Mouse (Mus musculus): ENCODE results near the gene Rbbp4. TPM values are rescaled to one million over a fixed set of nuclear protein-coding genes. Genes with fewer than 3 reads are reported as not detected.
"Not testable (repeated sequence)": the region's sequence is repeated elsewhere in the genome, so short reads cannot be mapped to it uniquely, and the experiment has no call there.

Rbbp4 gene
- polyA plus RNA-seq, 1 experiment from 2014 or later: 470 TPM

DNA sequence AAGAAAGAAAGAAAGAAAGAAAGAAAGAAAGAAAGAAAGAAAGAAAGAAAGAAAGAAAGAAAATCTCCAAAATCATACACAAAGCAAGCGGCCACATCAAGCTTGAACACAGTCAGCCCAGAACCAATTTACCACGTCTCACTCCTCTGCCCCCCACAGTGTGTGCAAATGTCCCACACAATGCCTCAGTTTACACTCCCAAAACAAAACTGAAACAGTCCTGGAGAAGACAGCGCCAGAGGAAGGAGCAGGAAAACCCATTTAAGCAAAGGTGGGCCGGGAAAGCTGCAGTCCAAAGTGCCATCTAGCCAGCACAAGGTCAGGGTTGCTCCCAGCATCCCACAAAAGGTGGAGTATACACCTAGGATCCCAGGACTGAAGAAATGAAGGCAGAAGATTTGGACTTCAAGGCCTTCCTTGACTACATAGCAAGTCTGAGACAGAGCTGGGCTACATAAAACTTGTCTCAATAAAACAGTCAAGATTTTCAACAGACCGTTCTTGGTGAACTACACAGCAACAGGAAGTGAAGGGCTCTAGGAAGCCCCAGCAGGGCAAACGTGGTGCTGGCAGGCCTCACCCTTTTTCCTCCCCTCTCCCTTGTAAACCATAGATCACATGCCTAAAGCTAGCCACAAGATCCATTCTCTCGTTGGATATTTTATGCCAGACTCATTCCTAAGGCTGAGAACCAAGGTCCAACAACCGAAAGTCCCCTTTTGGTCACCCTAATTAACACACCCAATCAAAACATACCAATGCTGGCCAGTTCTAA is 38.2 kb upstream of the Rbbp4 start:
- 0 out of 2 replicates have a peak, but pooled peaks cover under 1% of the 10 kb centered on the region for H3K36me3 ChIP-seq
- 47% methylated on average over 8 of the region's 8 CpGs for WGBS
- H3K27ac ChIP-seq: no peak overlapping the region
- no peaks in the 10 kb centered on the region for H3K9me3 ChIP-seq
- no peak for DNase-seq (ENCODE audit: low spot score)
- H3K27me3 ChIP-seq (ENCODE audit: insufficient read depth, poor library complexity, severe bottlenecking): peaks cover 41% of the 10 kb centered on the region
- no peak overlapping the region for H3K4me3 ChIP-seq
- H3K4me1 ChIP-seq (replicated peaks): peaks cover 16% of the 10 kb centered on the region

DNA sequence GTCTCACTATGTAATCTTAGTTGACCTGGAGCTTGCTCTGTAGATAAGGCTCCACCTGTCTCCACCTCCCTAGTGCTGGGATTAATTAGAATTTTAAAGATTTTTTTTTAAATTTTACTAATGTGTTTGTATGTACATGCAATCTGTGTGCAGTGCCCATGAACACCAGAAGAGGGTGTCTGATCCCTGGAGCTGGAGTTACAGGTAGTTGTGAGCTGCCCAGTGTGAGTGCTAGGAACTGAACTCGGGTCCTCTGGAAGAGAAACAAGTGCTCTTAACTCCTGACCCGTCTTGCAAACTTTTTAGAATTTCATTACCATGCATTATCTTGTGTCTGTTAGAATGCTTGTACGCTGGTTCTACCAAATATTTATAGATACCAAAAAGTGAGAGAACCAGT is 36.2 kb upstream of the Rbbp4 start:
- H3K4me3 ChIP-seq: no peak overlapping the region
- WGBS: 93% methylated on average over 3 of the region's 3 CpGs
- no peak for DNase-seq (ENCODE audit: low spot score)
- H3K9me3 ChIP-seq: no peaks in the 10 kb centered on the region
- H3K27ac ChIP-seq: no peak overlapping the region
- H3K4me1 ChIP-seq (replicated peaks): peaks cover 6% of the 10 kb centered on the region
- H3K36me3 ChIP-seq: 0 out of 2 replicates have a peak, but pooled peaks cover 9% of the 10 kb centered on the region
- H3K27me3 ChIP-seq (ENCODE audit: insufficient read depth, poor library complexity, severe bottlenecking): peaks cover 23% of the 10 kb centered on the region

DNA sequence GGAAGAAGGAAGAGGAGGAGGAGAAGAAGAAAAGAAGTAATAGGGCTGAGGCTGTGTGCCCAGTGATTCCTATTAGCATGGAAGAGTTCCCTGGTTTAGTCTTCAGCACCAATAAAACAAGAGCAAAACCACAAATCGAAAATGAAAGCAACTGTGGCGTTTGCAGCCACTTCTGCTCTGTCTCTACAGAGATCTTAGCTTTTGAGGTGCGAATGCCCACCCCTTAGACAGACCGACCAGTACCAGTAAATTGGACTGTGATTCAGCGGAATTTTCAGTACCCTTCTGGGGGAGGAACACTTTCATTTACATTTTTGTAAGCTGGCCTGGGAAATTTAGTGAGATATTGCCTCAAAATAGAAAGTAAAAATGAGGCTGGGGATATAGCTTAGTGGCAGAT is 30.1 kb upstream of the Rbbp4 start:
- Histone ChIP-seq H3K27ac (no peak overlapping the region), H3K27me3 (ENCODE audit: insufficient read depth, poor library complexity, severe bottlenecking) (no peaks in the 10 kb centered on the region), H3K4me3 (no peak overlapping the region), H3K36me3 (peaks cover 22% of the 10 kb centered on the region), H3K4me1 (replicated peaks) (no peaks in the 10 kb centered on the region), H3K9me3 (no peaks in the 10 kb centered on the region)
- no peak for DNase-seq (ENCODE audit: low spot score)
- 92% methylated on average over 5 of the region's 5 CpGs for WGBS

GRCm38 (mm10) chr4:129364379-129364778 is 29.2 kb upstream of the Rbbp4 start:
- Histone ChIP-seq H3K4me1 (replicated peaks) (no peaks in the 10 kb centered on the region), H3K27me3 (ENCODE audit: insufficient read depth, poor library complexity, severe bottlenecking) (no peaks in the 10 kb centered on the region), H3K9me3 (no peaks in the 10 kb centered on the region), H3K4me3 (no peak overlapping the region), H3K36me3 (peaks cover 31% of the 10 kb centered on the region), H3K27ac (no peak overlapping the region)
- DNase-seq (ENCODE audit: low spot score): no peak
- WGBS: 83% methylated on average over 3 of the region's 3 CpGs

DNA sequence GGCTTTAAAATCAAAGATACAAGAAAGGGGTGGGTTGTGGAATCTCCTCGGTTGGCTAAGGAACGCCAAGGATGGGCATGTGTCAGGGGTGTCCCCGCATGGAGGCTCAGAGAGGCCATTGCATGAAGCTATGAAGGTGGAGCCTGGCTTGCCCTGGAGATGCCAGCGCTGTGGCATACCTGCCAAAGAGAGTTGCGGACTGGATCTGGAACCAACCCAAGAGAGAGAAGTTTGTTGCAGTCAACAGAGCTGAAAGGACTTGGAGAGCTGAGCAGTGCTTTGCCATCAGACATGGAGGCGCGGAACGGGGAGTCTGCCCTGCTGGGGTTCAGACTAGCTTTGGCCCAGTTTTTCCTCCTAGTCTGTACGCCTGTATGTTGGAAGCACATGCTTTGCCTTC is 28.3 kb upstream of the Rbbp4 start:
- no peaks in the 10 kb centered on the region for H3K27me3 ChIP-seq (ENCODE audit: insufficient read depth, poor library complexity, severe bottlenecking)
- no peaks in the 10 kb centered on the region for H3K4me1 ChIP-seq (replicated peaks)
- WGBS: 95% methylated on average over 9 of the region's 9 CpGs
- no peak overlapping the region for H3K4me3 ChIP-seq
- H3K27ac ChIP-seq: no peak overlapping the region
- H3K9me3 ChIP-seq: no peaks in the 10 kb centered on the region
- DNase-seq (ENCODE audit: low spot score): no peak
- peaks cover 37% of the 10 kb centered on the region for H3K36me3 ChIP-seq

GRCm38 (mm10) chr4:129362771-129363170 is 27.6 kb upstream of the Rbbp4 start:
- Histone ChIP-seq H3K9me3 (no peaks in the 10 kb centered on the region), H3K27ac (no peak overlapping the region), H3K27me3 (ENCODE audit: insufficient read depth, poor library complexity, severe bottlenecking) (no peaks in the 10 kb centered on the region), H3K36me3 (peaks cover 41% of the 10 kb centered on the region), H3K4me1 (replicated peaks) (no peaks in the 10 kb centered on the region), H3K4me3 (no peak overlapping the region)
- WGBS: 84% methylated on average over 5 of the region's 5 CpGs
- no peak for DNase-seq (ENCODE audit: low spot score)

GRCm38 (mm10) chr4:129362238-129362637 is 27.1 kb upstream of the Rbbp4 start:
- not testable (repeated sequence) for H3K4me3 ChIP-seq; H3K27me3 ChIP-seq (ENCODE audit: insufficient read depth, poor library complexity, severe bottlenecking); H3K4me1 ChIP-seq (replicated peaks); H3K27ac ChIP-seq; DNase-seq (ENCODE audit: low spot score); H3K9me3 ChIP-seq
- H3K36me3 ChIP-seq: peaks cover 45% of the 10 kb centered on the region
- 90% methylated on average over 3 of the region's 3 CpGs for WGBS

DNA sequence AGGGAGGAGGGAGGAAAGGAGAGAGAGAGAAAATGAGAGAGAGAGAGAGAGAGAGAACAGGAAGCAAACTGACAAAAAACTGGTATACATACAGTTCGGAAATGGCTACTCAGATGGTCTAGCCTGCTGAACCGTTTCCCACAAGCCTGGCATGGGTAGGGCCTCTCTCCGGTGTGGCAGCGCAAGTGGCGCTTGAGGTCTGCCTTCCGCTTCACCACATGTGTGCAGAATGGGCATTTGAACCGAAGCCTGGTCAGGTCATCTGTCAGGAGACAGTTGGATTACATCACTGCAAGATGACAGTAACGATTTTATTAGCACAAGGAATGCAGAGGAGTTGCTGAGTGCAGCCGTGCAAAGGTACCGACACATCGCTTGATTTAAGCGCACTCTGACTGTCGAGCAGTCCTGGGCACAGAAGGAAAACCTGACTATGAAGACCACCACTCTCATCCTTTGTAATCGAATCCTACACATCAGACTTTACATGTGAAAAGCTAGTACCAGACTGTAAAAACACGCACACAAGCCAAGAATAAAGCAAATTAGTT is 22.5 kb upstream of the Rbbp4 start:
- WGBS: 89% methylated on average over 15 of the region's 15 CpGs
- no peak for DNase-seq (ENCODE audit: low spot score)
- Histone ChIP-seq H3K4me1 (replicated peaks) (no peaks in the 10 kb centered on the region), H3K27ac (no peak overlapping the region), H3K36me3 (peaks cover 61% of the 10 kb centered on the region), H3K9me3 (no peaks in the 10 kb centered on the region), H3K27me3 (ENCODE audit: insufficient read depth, poor library complexity, severe bottlenecking) (no peaks in the 10 kb centered on the region), H3K4me3 (no peak overlapping the region)

GRCm38 (mm10) chr4:129354236-129354635 is 19.1 kb upstream of the Rbbp4 start:
- no peak overlapping the region for H3K27ac ChIP-seq
- H3K4me1 ChIP-seq (replicated peaks): no peaks in the 10 kb centered on the region
- no peaks in the 10 kb centered on the region for H3K27me3 ChIP-seq (ENCODE audit: insufficient read depth, poor library complexity, severe bottlenecking)
- no peak overlapping the region for H3K4me3 ChIP-seq
- peaks cover 60% of the 10 kb centered on the region for H3K36me3 ChIP-seq
- no peaks in the 10 kb centered on the region for H3K9me3 ChIP-seq
- 90% methylated on average over 15 of the region's 15 CpGs for WGBS
- DNase-seq (ENCODE audit: low spot score): no peak

- H3K9me3 ChIP-seq: no peaks in the 10 kb centered on the region
- H3K36me3 ChIP-seq: peaks cover 58% of the 10 kb centered on the region
- DNase-seq (ENCODE audit: low spot score): no peak
- 91% methylated on average over 12 of the region's 12 CpGs for WGBS
- H3K4me1 ChIP-seq (replicated peaks): no peaks in the 10 kb centered on the region
- H3K27me3 ChIP-seq (ENCODE audit: insufficient read depth, poor library complexity, severe bottlenecking): no peaks in the 10 kb centered on the region
- H3K4me3 ChIP-seq: no peak overlapping the region
- no peak overlapping the region for H3K27ac ChIP-seq
Observed at GRCm38 (mm10) chr4:129353176-129353575, 18.0 kb upstream of the Rbbp4 start.

DNA sequence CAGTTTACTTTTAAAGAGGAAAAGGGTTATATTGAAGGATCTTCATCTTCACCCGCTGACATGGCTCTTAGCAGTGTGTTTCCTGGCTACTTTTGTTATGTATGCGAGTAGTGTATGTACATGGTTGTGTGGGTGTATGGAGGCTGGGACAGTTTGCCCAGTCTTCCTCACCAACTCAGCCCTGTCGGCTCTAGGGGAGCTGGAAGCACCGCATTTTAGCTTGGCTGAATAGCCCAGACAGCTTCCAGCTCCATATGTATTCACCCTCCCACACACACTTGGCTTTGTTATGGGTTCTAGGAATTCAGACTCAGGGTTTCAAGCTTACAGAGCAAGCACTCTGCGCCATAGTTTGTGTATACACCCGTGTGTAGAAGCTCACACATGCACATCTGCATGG is 15.9 kb upstream of the Rbbp4 start:
- H3K27me3 ChIP-seq (ENCODE audit: insufficient read depth, poor library complexity, severe bottlenecking): no peaks in the 10 kb centered on the region
- no peak for DNase-seq (ENCODE audit: low spot score)
- no peaks in the 10 kb centered on the region for H3K4me1 ChIP-seq (replicated peaks)
- H3K9me3 ChIP-seq: no peaks in the 10 kb centered on the region
- H3K36me3 ChIP-seq: peaks cover 52% of the 10 kb centered on the region
- no peak overlapping the region for H3K27ac ChIP-seq
- 77% methylated on average over 6 of the region's 6 CpGs for WGBS
- H3K4me3 ChIP-seq: no peak overlapping the region

- H3K27me3 ChIP-seq (ENCODE audit: insufficient read depth, poor library complexity, severe bottlenecking): no peaks in the 10 kb centered on the region
- no peaks in the 10 kb centered on the region for H3K9me3 ChIP-seq
- H3K4me3 ChIP-seq: no peak overlapping the region
Observed at GRCm38 (mm10) chr4:129350644-129351043, 15.5 kb upstream of the Rbbp4 start.

GRCm38 (mm10) chr4:129346481-129347154 is 11.4 kb upstream of the Rbbp4 start:
- no peaks in the 10 kb centered on the region for H3K4me1 ChIP-seq (replicated peaks)
- 93% methylated on average over 15 of the region's 15 CpGs for WGBS
- no peaks in the 10 kb centered on the region for H3K27me3 ChIP-seq (ENCODE audit: insufficient read depth, poor library complexity, severe bottlenecking)
- peaks cover 64% of the 10 kb centered on the region for H3K36me3 ChIP-seq
- no peaks in the 10 kb centered on the region for H3K9me3 ChIP-seq
- H3K27ac ChIP-seq: no peak overlapping the region
- DNase-seq (ENCODE audit: low spot score): no peak
- H3K4me3 ChIP-seq: no peak overlapping the region

More at GRCm38 (mm10) chr4:129350644-129351043, 15.5 kb upstream of the Rbbp4 start:
- peaks cover 52% of the 10 kb centered on the region for H3K36me3 ChIP-seq
- 2% methylated on average over 1 of the region's 1 CpGs for WGBS
- H3K27ac ChIP-seq: no peak overlapping the region
- no peaks in the 10 kb centered on the region for H3K4me1 ChIP-seq (replicated peaks)
- DNase-seq (ENCODE audit: low spot score): peak; percentile 83

Measured in hindbrain, embryonic 10.5 days (tissue).